Mouse (Mus musculus) erythroblast, embryonic 14.5 days (primary cell): ENCODE measurements around the gene Abhd17c.

Experiments used
- GATA1 ChIP-seq: IDR thresholded peaks from 2 replicates; pipeline ENCODE4 v1.6.1; 2012; ENCODE audit warnings: low read length, inconsistent platforms, mixed read lengths
- TAL1 ChIP-seq: IDR thresholded peaks from 3 replicates; pipeline ENCODE4 v1.6.1; 2012; ENCODE audit warnings: low read length, inconsistent platforms, mixed read lengths

DNA sequence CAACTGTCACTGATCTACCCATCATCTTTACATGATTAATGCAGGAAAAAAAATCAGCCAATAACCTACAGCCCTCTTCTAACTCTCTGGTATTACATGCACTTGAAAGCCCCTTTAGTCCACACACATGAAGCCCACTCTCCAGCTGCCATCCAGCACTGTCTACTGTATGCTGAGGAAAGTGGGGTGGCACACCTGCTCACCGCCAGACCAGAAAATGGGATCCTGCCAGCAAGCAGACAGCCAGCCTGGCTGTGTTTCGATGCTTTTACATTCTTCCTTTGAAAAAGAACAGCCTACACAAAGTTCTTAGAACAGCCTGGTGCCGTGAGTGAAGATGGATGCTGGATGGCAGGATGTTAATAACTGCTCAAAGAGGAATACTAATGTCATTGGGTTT, 13.9 kb downstream of the Abhd17c start:
- TF ChIP-seq GATA1 = no peak
- TF ChIP-seq TAL1 = no peak
